ENCODE assay signal across 21 mouse cellular contexts in the genomic region with DNA sequence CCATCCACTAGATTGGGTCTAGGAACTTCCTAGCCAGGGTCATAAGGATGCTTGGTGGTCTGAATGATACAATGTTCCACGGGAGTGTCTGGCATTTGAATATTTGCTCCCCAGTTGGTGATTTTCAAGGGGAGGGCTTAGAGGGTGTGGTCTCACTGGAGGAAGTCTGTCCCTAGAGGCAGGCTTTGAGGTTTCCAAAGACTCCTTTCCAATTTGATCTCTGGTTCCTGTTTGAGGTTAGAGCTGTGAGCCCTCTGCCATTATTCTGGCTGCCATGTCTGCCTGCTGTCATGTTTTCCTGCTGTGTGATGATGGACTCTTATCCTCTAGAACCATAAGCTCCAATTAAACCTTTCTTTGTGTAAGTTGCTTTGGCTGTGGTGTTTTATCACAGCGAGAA. TPM values are rescaled to one million over a fixed set of nuclear protein-coding genes. Genes with fewer than 3 reads are reported as not detected.
"Had no signal": no experiment of that assay in that cellular context is flagged by ENCODE, and none has a peak within 500 bp of the region (broad histone marks: within the 10 kb centered on the region; RNA-seq: fewer than 3 reads in every experiment).

No protein-coding gene starts in this region.

- H3K9ac ChIP-seq: liver, embryonic 13.5 days; midbrain, embryonic 12.5 days; midbrain, embryonic 15.5 days; neural tube, embryonic 12.5 days; neural tube, embryonic 15.5 days; stomach, embryonic 15.5 days had no signal

- DNase-seq: kidney, adult 18-20 months; kidney, adult 9 months; kidney, postnatal 14 days; kidney, postnatal 4 days; liver, embryonic 13.5 days; lung, adult 2 months; lung, postnatal 14 days; lung, postnatal 4 days; retina, postnatal 1 day; right cerebral cortex, postnatal 25 days; spleen, adult 18-20 months; thymus, postnatal 25 days had no signal

- H3K27ac ChIP-seq: liver, embryonic 13.5 days; midbrain, embryonic 12.5 days; midbrain, embryonic 15.5 days; neural tube, embryonic 12.5 days; neural tube, embryonic 15.5 days; stomach, embryonic 15.5 days had no signal

- H3K4me3 ChIP-seq: liver, embryonic 13.5 days; megakaryocyte, embryonic 14.5 days; midbrain, embryonic 12.5 days; midbrain, embryonic 15.5 days; neural tube, embryonic 12.5 days; neural tube, embryonic 15.5 days; stomach, embryonic 15.5 days had no signal

- H3K36me3 ChIP-seq: liver, embryonic 13.5 days; midbrain, embryonic 12.5 days; midbrain, embryonic 15.5 days; neural tube, embryonic 12.5 days; neural tube, embryonic 15.5 days; stomach, embryonic 15.5 days had no signal

- H3K9me3 ChIP-seq: liver, embryonic 13.5 days; midbrain, embryonic 12.5 days; midbrain, embryonic 15.5 days; neural tube, embryonic 12.5 days; neural tube, embryonic 15.5 days; stomach, embryonic 15.5 days had no signal

- H3K27me3 ChIP-seq: liver, embryonic 13.5 days; midbrain, embryonic 12.5 days; midbrain, embryonic 15.5 days; neural tube, embryonic 12.5 days; neural tube, embryonic 15.5 days; stomach, embryonic 15.5 days had no signal

- H3K4me1 ChIP-seq: stomach, embryonic 15.5 days had no signal

RNA-seq across cellular contexts. Expression of a gene that starts 29.4 kb away (rescaled TPM):
- total RNA-seq: liver, adult 2 months had no signal
- polyA plus RNA-seq: limb, embryonic 11.5 days; liver, adult 2 months; liver, embryonic 13.5 days; liver, embryonic 16.5 days had no signal
